Mouse (Mus musculus): Measurements from ENCODE around the gene 1700088E04Rik. TPM values are rescaled to one million over a fixed set of nuclear protein-coding genes. Genes with fewer than 3 reads are reported as not detected.

1700088E04Rik gene
- total RNA-seq (2022): 10 to 100 TPM in 2 of 4 experiments, 1 to 10 TPM in 2; 7.0 to 14.8 (median 10.2) TPM

GRCm38 (mm10) chr15:79140866-79141565 is at the start of gene 1700088E04Rik, which contains the start of gene Polr2f:
Gene 1700088E04Rik, minus strand, starts transcription at chr15:79141253.
Gene Polr2f, plus strand, starts transcription at chr15:79141009.
- peak; percentile 93 for DNase-seq

GRCm38 (mm10) chr15:79187819-79188218 is 46.8 kb upstream of the 1700088E04Rik start:
- no peak for DNase-seq

- DNase-seq: no peak
Observed at GRCm38 (mm10) chr15:79185213-79185612, 44.2 kb upstream of the 1700088E04Rik start.

- DNase-seq: no peak
Observed at GRCm38 (mm10) chr15:79176905-79177304, 35.9 kb upstream of the 1700088E04Rik start.

DNA sequence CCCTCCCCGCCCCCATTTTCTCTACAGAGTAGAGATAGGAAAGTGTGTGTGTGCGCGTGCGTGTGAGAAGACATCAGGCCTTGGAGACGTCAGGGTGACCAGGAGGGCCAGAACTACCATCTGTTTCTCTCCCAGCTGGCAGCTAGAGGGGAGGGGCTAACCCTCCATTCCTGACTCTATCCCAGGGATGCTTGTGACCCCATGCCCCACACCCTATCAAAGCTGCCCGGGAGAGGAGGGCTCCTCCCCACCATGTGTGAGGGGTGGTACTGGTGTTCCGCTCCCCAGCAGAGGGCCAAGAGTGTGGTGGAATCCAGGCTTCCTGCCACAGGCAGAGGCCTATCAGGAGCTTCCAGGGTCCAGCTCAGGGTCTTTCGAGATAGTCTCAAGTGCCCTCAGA is 25.7 kb upstream of the 1700088E04Rik start:
- DNase-seq: no peak

- DNase-seq: no peak
Observed at GRCm38 (mm10) chr15:79165140-79165539, 24.1 kb upstream of the 1700088E04Rik start, which contains the start of gene Sox10. Gene Sox10, minus strand, starts transcription at chr15:79165240.

- no peak for DNase-seq
Observed at GRCm38 (mm10) chr15:79164251-79164650, 23.2 kb upstream of the 1700088E04Rik start.

DNA sequence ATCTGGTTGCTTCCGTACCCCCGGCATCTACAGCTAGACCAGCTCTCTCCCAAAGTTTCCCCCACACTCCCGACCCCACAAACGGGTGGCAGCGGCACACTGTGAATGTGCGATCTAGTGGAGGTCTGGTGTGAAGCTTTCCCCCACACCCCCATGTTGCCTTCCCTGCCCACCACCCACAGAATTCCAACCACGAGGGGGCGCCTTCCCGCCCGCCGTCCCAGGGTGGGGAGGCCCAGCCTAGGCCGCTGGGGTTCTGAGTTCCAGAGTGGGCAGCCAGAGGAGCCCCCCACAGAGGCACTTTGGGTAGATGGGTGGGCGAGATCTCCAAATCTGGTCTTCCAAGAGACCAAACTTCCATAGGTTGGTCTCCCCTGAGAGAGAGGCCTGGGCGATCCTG is 21.8 kb upstream of the 1700088E04Rik start:
- DNase-seq: no peak

- DNase-seq: no peak
Observed at GRCm38 (mm10) chr15:79162301-79162700, 21.2 kb upstream of the 1700088E04Rik start.

DNA sequence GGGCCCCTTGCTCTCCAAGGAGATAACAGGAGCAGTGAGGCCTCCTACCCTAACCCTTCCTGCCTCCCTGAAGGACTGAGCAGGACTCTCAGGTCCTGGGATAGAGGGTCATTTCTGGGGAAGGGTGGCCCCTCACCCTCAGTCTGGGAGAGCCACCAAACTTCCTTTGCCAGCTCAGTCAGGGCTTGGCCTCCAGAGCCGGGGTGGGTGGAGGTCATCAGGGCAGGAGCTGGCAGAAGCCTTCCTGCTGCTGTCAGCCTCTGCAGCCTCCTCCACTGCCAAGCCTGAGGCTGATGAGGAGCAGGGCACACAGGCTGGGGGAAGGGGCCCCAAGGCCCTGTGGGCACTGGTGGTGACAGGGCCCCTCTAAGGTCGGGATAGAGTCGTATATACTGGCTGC is 14.5 kb upstream of the 1700088E04Rik start:
- DNase-seq: no peak

GRCm38 (mm10) chr15:79152709-79153108 is 11.7 kb upstream of the 1700088E04Rik start:
- no peak for DNase-seq

DNA sequence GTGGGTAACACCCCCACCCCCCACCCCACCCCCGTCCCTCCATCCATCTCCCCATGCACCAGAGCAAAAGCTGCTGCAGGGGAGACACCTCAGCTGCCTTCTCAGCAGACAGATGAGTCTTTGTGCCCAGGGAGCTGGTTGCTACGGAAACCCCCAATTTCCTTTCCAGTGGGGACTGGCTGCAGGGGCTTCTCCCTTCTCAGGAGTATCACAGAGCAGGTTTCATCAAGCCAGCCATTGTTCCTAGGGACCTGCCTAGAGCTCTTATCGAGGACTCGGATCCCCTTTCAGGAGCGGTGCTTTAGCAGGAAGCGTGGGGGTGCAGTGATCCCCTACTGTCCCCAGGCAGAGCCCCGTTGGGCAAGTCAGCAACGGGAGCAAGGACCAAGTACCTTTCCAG is 10.8 kb upstream of the 1700088E04Rik start:
- DNase-seq: no peak

DNA sequence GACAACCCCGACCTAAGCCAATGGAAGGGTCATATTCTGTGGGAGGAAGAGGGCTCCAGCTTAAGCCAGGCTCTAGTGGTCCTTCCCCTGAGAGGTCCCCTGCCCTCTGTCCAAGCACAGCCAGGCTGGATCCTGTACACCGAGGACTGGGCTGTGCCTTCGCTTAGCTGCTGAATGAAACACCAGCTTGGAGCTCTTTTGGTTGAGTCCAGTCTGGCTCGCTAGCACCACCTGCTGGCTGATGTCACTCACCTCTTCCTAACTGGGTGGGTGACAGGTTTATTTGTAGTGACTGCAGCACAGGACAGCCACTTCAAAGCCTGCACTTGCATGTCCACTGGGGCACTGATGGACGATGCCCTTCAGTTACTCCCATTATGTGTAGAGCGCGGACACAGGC is 7.5 kb upstream of the 1700088E04Rik start:
- DNase-seq: peak; percentile 64

- no peak for DNase-seq
Observed at GRCm38 (mm10) chr15:79145522-79145921, 4.5 kb upstream of the 1700088E04Rik start.

DNA sequence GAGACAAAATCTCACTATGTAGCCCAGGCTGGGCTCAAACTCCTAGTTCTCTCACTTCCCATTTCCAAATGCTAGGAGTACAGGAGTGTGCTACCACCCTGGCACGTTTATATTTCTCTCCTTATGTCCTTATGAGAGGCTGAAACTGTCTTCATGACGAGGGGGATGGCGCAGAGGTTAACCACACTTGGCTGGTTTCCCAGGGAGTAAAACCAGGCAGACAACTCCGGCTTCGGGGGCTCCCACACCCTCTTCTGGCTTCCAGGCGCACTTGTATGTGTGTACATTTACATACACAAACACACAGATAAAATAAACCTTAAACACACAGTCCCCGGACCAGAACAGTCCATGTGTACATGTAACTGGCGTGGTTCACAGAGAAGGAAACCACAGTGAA is 3.0 kb upstream of the 1700088E04Rik start:
- DNase-seq: no peak

- no peak for DNase-seq
Observed at GRCm38 (mm10) chr15:79143316-79143715, 2.3 kb upstream of the 1700088E04Rik start.

DNA sequence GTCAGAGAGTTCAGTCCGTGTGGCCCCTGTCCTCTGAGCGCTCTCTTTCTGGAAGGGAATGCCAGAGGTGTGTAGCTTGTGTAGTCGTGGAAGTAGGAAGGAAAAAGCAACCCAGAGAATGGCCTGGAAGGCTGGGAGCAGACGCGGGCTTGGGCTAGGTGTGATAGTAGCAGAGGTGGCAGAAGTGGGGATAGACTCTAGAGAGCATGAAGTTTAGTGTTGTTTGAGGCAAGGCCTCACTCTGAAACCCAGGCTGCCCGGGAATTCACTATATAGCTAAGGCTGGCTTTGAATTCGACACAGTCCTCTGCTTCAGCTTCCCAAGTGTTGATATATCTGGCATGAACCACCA is 489 bp upstream of the 1700088E04Rik start:
- DNase-seq: no peak

DNA sequence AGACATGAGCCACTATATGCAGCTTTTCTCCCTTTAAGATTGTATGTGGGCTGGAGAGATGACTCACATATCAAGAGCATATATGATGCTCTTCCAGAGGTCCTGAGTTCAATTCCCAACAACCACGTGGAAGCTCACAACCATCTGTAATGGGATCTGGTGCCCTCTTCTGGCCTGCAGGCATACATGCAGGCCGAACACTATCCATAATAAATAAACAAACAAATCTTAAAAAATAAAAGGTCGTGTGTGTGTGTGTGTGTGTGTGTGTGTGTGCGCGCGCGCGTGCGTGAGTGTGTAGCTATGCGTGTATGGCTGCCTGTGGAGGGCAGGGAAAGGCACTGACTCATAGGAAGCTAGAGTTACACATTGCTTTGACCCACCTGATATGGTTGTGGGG is 1.4 kb downstream of the 1700088E04Rik start:
- no peak for DNase-seq

- DNase-seq: no peak
Observed at GRCm38 (mm10) chr15:79135783-79136575, 5.1 kb downstream of the 1700088E04Rik start.

DNA sequence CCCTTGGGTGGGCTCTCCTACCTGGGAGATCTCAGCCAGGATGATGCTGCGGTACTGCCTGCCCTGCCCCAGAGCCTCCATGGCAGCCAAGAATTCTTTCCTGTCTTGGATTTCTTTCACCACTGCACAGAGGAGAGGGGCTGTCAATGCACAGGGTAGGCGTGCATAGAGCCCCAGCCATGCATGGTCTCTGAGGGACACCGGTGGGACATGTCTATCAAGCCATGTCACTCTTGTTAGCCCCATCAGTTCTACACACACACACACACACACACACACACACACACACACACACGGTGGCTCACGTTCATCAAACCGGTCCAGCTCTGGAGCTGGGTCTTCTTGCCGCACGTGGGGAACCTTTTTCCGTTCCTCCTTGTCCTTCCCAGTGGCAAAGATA is 5.7 kb downstream of the 1700088E04Rik start:
- DNase-seq: no peak

GRCm38 (mm10) chr15:79134496-79135270 is 6.4 kb downstream of the 1700088E04Rik start:
- DNase-seq: no peak

- peak; percentile 57 for DNase-seq
Observed at GRCm38 (mm10) chr15:79133191-79133661, 7.8 kb downstream of the 1700088E04Rik start.

- DNase-seq: peak; percentile 93
Observed at GRCm38 (mm10) chr15:79131442-79131841, 9.6 kb downstream of the 1700088E04Rik start.
